ENCODE assay signal across 31 mouse cellular contexts in genomic region chr5:33107778-33108405, GRCm38 (mm10). TPM values are rescaled to one million over a fixed set of nuclear protein-coding genes. Genes with fewer than 3 reads are reported as not detected.
DNase-seq lines count a peak whose midpoint lies in the region; ATAC-seq and TF ChIP-seq lines count a peak whose summit lies in the region.
"Had no signal": no experiment of that assay in that cellular context is flagged by ENCODE, and none has a peak within 500 bp of the region (broad histone marks: within the 10 kb centered on the region; RNA-seq: fewer than 3 reads in every experiment).

No protein-coding gene starts in this region.

- H3K27ac ChIP-seq in kidney, embryonic 15.5 days: no peak overlapping the region
- H3K27ac ChIP-seq in ES-E14 (ENCODE audit: insufficient read depth, low read depth, low read length, poor library complexity, severe bottlenecking): no peak overlapping the region
- H3K27ac ChIP-seq in intestine, embryonic 16.5 days (ENCODE audit: low read length): no peak overlapping the region
- H3K27ac ChIP-seq: liver, embryonic 13.5 days; midbrain, embryonic 12.5 days had no signal

- peaks cover 9% of the 10 kb centered on the region; the same call in 1 of the 2 replicates for H3K4me1 ChIP-seq in kidney, embryonic 15.5 days
- peaks cover 5 to 14% of the 10 kb centered on the region in 2 experiments for H3K4me1 ChIP-seq in ES-E14 (ENCODE audit: control insufficient read depth in 2 of 2, insufficient read depth in 2 of 2, low read length in 2 of 2, poor library complexity in 1 of 2)
- H3K4me1 ChIP-seq in intestine, embryonic 16.5 days (ENCODE audit: control insufficient read depth, insufficient read depth, low read length): peaks cover 2% of the 10 kb centered on the region; the same call in 1 of the 2 replicates
- H3K4me1 ChIP-seq: liver, embryonic 13.5 days had no signal

- H3K4me3 ChIP-seq in kidney, embryonic 15.5 days (replicated peaks): no peak overlapping the region
- no peak overlapping the region for H3K4me3 ChIP-seq in ES-E14 (ENCODE audit: insufficient read depth in 1 of 2, low read depth in 1 of 2, low read length in 2 of 2, poor library complexity in 1 of 2, severe bottlenecking in 1 of 2)
- H3K4me3 ChIP-seq in intestine, embryonic 16.5 days (ENCODE audit: low read length): no peak overlapping the region
- H3K4me3 ChIP-seq: liver, embryonic 13.5 days; midbrain, embryonic 12.5 days had no signal

- H3K9me3 ChIP-seq in kidney, embryonic 15.5 days (replicated peaks): no peaks in the 10 kb centered on the region
- H3K9me3 ChIP-seq in ES-E14 (ENCODE audit: control insufficient read depth, insufficient read depth, low read depth, low read length): no peaks in the 10 kb centered on the region
- H3K9me3 ChIP-seq in intestine, embryonic 16.5 days (ENCODE audit: control insufficient read depth, low read length): no peaks in the 10 kb centered on the region
- H3K9me3 ChIP-seq: G1E; liver, embryonic 13.5 days; midbrain, embryonic 12.5 days had no signal

- in situ Hi-C loops in ES-E14 (cut with MboI; ENCODE audit: low sequenced_read_pairs in 2 of 2, unreplicated experiment in 2 of 2): no loop called here

- H3K4me2 ChIP-seq in kidney, embryonic 15.5 days: no peak overlapping the region
- peak overlapping the region; percentile 25; the same call in 1 of the 2 replicates for H3K4me2 ChIP-seq in intestine, embryonic 16.5 days (ENCODE audit: low read depth, low read length)
- H3K4me2 ChIP-seq: heart, embryonic 11.5 days; liver, embryonic 13.5 days; midbrain, embryonic 12.5 days had no signal

- H3K36me3 ChIP-seq in kidney, embryonic 15.5 days: no peaks in the 10 kb centered on the region
- H3K36me3 ChIP-seq in ES-E14 (ENCODE audit: control insufficient read depth, insufficient read depth, low read length, poor library complexity, severe bottlenecking): no peaks in the 10 kb centered on the region
- H3K36me3 ChIP-seq in intestine, embryonic 16.5 days (ENCODE audit: control insufficient read depth, insufficient read depth, low read length): no peaks in the 10 kb centered on the region
- H3K36me3 ChIP-seq: G1E; liver, embryonic 13.5 days; midbrain, embryonic 12.5 days had no signal

- H3K27me3 ChIP-seq in kidney, embryonic 15.5 days: peaks cover 29% of the 10 kb centered on the region
- H3K27me3 ChIP-seq in intestine, embryonic 16.5 days (replicated peaks; ENCODE audit: control insufficient read depth, insufficient read depth, low read length): peaks cover 12% of the 10 kb centered on the region; the same call in 1 of the 2 replicates

- DNase-seq in kidney, postnatal 25 days: peak; percentile 37 to 74
- no peak for DNase-seq in ES-E14 (ENCODE audit: low read depth, low spot score)
- no peak for DNase-seq in adrenal gland, adult 18-20 months (ENCODE audit: low spot score in 2 of 2)
- no peak for DNase-seq in B cell, adult 2 months
- DNase-seq: adrenal gland, postnatal 10 days; cerebellum, adult 2 months; cerebellum, postnatal 36 days; kidney, adult 18-20 months; liver, embryonic 13.5 days; lung, adult 2 months; lung, postnatal 14 days; right cerebral cortex, postnatal 14 days; spleen, adult 18-20 months; thymus, postnatal 14 days had no signal

- 71% methylated on average over 14 of the region's 14 CpGs for WGBS in kidney, embryonic 15.5 days
- WGBS in intestine, embryonic 16.5 days: 66% methylated on average over 14 of the region's 14 CpGs

- no peak overlapping the region for H3K9ac ChIP-seq in kidney, embryonic 15.5 days
- H3K9ac ChIP-seq in ES-E14 (ENCODE audit: insufficient read depth, low read depth, low read length, poor library complexity, severe bottlenecking): no peak overlapping the region
- no peak overlapping the region for H3K9ac ChIP-seq in intestine, embryonic 16.5 days (ENCODE audit: low read depth, low read length)
- H3K9ac ChIP-seq: liver, embryonic 13.5 days; midbrain, embryonic 12.5 days had no signal

- ATAC-seq in kidney, embryonic 15.5 days (replicated peaks; ENCODE audit: low FRiP score): no peak
- ATAC-seq in intestine, embryonic 16.5 days: peak; percentile 29
- ATAC-seq in megakaryocyte, adult 5-6 weeks (ENCODE audit: poor library complexity, severe bottlenecking): no peak
- ATAC-seq: activated CD4-positive, CD25-positive, alpha-beta regulatory T cell, adult 4 months; forebrain, embryonic 14.5 days; hindbrain, embryonic 16.5 days; Patski had no signal

TF ChIP-seq in ES-E14, 5 proteins besides CTCF, POLR2A, EP300 and RAD21:
- no peak for TF ChIP-seq ZNF384 (IDR thresholded peaks at IDR 0.05; ENCODE audit: low read depth, low read length)
- TF ChIP-seq MAFK (IDR thresholded peaks at IDR 0.05; ENCODE audit: insufficient read depth, low read depth, low read length): 0 out of 2 replicates have a peak, but pooled peaks have one; percentile 15
- no peak for TF ChIP-seq ZC3H11A (IDR thresholded peaks at IDR 0.05; ENCODE audit: borderline replicate concordance, low read depth, low read length)
- no peak for TF ChIP-seq HCFC1 (IDR thresholded peaks at IDR 0.05; ENCODE audit: borderline replicate concordance, insufficient read depth, low read length)
- TF ChIP-seq CHD2 (IDR thresholded peaks at IDR 0.05; ENCODE audit: low read depth, low read length): no peak
TF ChIP-seq in ES-E14: peak in this region for 1.

RNA-seq across cellular contexts. Expression of gene Slc5a1, which starts 3.9 kb away (rescaled TPM):
- 11.2 and 11.3 TPM in 2 replicates for polyA plus RNA-seq in kidney, embryonic 15.5 days (2015; fragmentation: Nextera tagmentation; extraction: Ambion mirVana)
- 4.0 and 5.0 TPM in 2 replicates for total RNA-seq in ES-E14 (2012; rRNA removed)
- polyA plus RNA-seq in intestine, embryonic 16.5 days (2015; fragmentation: Nextera tagmentation; extraction: Ambion mirVana): 93.5 and 131 TPM in 2 replicates
- not detected in 2 replicates for total RNA-seq in megakaryocyte, adult 5-6 weeks (2015)
- total RNA-seq in megakaryocyte, adult 5-6 weeks (2017): not detected in 2 replicates
- total RNA-seq in adrenal gland, adult 18-20 months (2021): not detected
- total RNA-seq: gastrocnemius, adult 8-10 months; hematopoietic stem cell, adult 5-6 weeks; left cerebral cortex, adult 18-20 months; megakaryocyte progenitor cell, adult 5-6 weeks; monocyte, adult 5-6 weeks had no signal
- polyA plus RNA-seq: activated CD4-positive, CD25-positive, alpha-beta regulatory T cell, adult 4 months; forebrain, embryonic 14.5 days; frontal cortex, adult 2 months; G1E; heart, embryonic 11.5 days; heart, postnatal 0 days; liver, embryonic 13.5 days; midbrain, embryonic 12.5 days had no signal

Comparison
In these comparisons a context has a peak if more than half of its experiments do, and no peak if none do; other contexts are left out.
1. DNase-seq: peak in kidney, postnatal 25 days (2 of 2); none in ES-E14 (single experiment), adrenal gland, adult 18-20 months (0 of 2) and B cell, adult 2 months (0 of 2).